Mouse (Mus musculus) large intestine, adult 2 months (tissue): ENCODE measurements around the gene Tgfb3. TPM values are rescaled to one million over a fixed set of nuclear protein-coding genes. Genes with fewer than 3 reads are reported as not detected.

Experiments
- DNase-seq: peaks from one replicate; pipeline ENCODE4 v3.0.0-alpha.2; 2012; ENCODE audit warnings: low read depth, low spot score
- WGBS: fragments of 180-500 bp; shearing (Covaris S2); methylation state at CpG from one replicate; pipeline ENCODE4 v1.1.7; 2018; 5-methylcytosine and 5-hydroxymethylcytosine counted together
- polyA plus RNA-seq: library from polyadenylated mRNA; depleted of rRNA; stranded (reverse); fragments of >200 nt; gene quantifications from 2 replicates; pipeline ENCODE4 v1.2.3, GENCODE M21; 2012; rRNA removed

Tgfb3 gene
- polyA plus RNA-seq: 5.8 and 7.0 TPM in 2 replicates

- DNase-seq: no peak
- WGBS: 5% methylated on average over 25 of the region's 25 CpGs
Measured at GRCm38 (mm10) chr12:86078553-86079201, at the start of gene Tgfb3. Gene Tgfb3 (minus strand): TSS chr12:86079041.

- no peak for DNase-seq
- 41% methylated on average over 6 of the region's 6 CpGs for WGBS
Measured at GRCm38 (mm10) chr12:86128122-86128521, 49.3 kb upstream of the Tgfb3 start.

DNA sequence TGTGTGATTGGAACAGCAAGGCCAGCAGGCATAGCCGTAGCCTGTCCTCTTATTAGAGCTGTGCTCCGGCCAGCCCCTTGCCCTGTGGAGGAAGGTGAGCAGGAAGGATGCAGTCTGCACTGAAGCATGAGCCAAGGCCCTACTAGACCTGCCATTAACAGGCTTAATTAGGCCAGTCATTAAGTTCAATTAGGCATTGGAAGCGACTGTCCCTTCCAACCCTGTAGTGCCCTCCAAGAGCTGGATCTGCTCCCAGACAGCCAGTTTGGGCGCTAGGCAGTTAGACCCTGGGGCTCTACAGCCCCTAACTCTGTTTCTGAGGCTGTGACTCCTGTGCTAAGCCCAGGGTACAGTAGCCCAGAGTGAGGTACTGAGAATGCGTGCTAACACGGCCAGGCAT, 45.2 kb upstream of the Tgfb3 start:
- 85% methylated on average over 6 of the region's 6 CpGs for WGBS
- no peak for DNase-seq

DNA sequence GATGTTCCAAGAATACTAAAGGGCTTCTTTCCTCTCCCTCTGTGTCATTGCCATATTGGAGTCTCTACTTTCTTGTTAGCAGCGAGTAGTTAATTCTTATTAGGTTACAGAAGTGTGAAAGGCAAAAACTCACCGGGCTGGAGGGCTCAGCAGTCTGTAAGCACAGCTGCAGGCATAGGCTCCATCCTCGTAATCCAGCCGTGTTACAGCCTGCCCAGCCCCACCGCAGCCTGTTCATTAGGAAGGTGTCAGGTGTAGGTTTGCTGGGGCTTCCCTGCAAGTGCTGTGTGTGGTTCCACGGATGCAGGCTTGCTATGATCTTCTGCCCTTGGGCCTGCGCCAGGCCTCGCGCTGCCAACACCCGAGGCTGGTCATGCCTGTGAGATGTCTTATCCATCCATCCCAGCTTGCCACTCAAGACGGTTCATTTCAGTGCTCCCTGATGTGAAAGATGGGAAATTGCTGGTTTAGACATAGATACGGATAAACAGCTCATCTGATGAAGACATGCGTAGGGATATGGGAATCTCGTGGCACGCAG, 37.5 kb upstream of the Tgfb3 start:
- no peak for DNase-seq
- 80% methylated on average over 15 of the region's 15 CpGs for WGBS

- peak; percentile 10 for DNase-seq
- 95% methylated on average over 2 of the region's 2 CpGs for WGBS
Measured at GRCm38 (mm10) chr12:86110637-86111036, 31.8 kb upstream of the Tgfb3 start.

DNA sequence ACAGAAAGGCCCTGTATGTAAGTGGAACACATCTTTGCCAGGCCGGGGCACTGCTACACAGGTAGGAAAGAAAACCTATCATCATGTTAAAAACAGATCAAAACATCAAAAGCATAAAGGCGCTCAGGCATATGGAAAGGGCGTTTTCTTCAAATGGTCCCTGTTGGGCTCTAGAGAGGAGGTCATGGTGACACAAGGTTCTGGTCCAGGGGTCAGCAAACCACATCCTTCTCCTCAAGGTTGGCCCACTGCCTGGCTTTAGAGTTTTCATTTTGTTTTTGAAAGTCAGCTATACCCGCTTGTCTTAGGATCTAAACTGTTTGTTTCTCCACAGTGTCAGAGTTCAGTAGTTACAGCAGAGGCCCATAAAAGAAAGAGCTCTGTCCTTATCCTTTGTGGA, 30.7 kb upstream of the Tgfb3 start:
- WGBS: 77% methylated on average over 4 of the region's 4 CpGs

GRCm38 (mm10) chr12:86107645-86108044, 28.8 kb upstream of the Tgfb3 start:
- no peak for DNase-seq
- WGBS: 80% methylated on average over 7 of the region's 7 CpGs

More for the DNA sequence above, 30.7 kb upstream of the Tgfb3 start:
- DNase-seq: no peak

GRCm38 (mm10) chr12:86106086-86106485, 27.2 kb upstream of the Tgfb3 start:
- WGBS: 93% methylated on average over 9 of the region's 9 CpGs
- DNase-seq: no peak

GRCm38 (mm10) chr12:86105546-86105945, 26.7 kb upstream of the Tgfb3 start:
- 83% methylated on average over 10 of the region's 10 CpGs for WGBS
- DNase-seq: no peak

DNA sequence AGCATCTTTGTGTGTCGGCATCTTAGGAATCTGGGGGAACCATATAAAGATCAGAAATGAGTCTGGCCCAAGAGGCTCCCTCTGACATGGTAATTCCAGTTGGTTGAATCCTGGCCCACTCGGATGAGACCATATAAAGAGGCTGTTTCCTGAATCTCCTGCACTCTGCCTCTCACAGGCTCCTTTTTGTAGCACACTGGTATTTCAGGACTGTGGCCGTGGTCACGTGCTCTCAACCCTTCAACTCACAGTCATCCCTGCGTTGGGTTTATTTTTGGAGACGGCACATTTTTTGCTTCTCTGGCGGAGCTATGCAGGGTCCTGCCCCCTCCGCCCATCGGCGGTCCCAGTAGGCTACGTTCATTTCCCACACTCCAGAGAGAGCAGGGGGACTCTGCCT, 25.5 kb upstream of the Tgfb3 start:
- no peak for DNase-seq
- 64% methylated on average over 11 of the region's 11 CpGs for WGBS

DNA sequence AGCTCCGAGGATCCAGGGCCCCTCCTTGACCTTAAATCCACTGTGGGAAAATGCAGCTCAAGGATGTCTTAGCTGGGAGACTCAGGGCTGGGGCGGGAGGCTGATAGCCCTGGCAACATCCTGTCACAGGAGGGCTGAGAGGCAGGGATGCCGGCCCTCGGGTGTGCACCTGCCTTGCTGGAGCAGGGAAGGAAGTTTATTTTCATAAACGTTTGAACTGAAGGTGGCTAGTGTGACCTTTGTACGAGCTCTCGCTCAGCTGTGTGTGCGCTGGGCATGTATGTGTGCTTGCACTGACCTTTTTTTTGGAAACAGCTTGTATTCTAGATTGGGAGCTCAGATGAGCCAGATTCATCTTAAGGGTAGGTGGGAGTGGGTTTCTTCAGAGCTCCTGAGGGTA, 25.0 kb upstream of the Tgfb3 start:
- no peak for DNase-seq
- WGBS: 18% methylated on average over 8 of the region's 8 CpGs

DNA sequence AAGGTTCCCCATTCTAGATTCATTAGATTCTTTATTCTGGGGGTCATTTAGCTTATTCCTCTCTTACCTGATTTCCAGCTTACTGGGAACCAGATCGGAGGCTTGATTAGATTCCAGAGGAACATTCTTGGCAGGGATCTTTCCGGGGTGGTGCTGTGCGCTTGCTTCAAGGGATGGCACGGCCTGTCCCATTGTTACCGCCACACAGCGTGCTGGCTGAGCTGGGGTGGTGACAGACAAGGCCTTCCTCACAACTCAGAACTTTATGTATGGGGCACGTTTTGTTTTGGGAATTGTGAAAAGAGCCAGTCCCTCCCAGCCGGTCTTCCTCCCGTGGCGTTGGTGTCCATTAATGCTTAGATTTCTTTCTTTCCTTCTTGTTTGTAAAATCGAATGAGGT, 24.6 kb upstream of the Tgfb3 start:
- DNase-seq: no peak
- 50% methylated on average over 11 of the region's 11 CpGs for WGBS

- WGBS: 80% methylated on average over 8 of the region's 8 CpGs
- no peak for DNase-seq
Measured at GRCm38 (mm10) chr12:86102686-86103085, 23.8 kb upstream of the Tgfb3 start.

DNA sequence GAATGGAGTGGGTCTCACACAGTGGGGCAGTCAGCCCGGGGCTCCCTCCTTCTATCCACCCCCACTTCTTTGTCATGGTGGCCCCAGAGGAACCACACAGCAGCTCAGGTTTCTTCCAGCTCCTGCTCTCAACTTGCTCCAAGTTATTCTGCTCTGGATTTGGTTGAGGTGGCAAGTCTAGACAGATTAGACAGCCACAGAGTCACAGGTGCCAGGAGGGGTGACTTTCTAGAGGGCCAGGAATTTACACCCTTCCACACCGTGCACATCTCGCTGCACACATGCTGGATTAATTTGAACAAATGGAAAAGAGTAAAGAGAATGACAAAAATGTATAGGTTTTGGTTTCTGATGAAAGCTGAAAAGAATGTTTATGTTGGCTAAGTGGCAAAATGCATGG, 21.9 kb upstream of the Tgfb3 start:
- DNase-seq: no peak
- 94% methylated on average over 3 of the region's 3 CpGs for WGBS

DNA sequence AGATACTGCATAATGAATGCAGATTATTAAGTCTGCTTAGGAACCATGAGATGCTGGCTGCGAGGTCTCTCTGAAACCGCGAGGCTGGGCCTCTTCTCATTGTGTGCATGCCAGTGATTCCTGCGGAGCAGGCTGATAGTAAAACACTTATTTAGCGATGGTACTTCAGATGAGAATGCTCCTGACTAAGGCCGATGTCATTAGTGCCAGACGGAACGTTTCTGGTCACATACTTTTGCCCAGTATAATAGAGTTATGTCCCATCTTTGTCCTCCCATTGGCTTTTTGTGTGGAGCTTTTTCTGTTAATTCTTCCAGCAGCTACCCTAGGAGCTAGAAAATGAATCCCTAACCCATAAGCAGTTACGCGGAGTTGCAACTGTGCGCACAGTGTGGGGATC, 18.9 kb upstream of the Tgfb3 start:
- no peak for DNase-seq
- 79% methylated on average over 11 of the region's 11 CpGs for whole genome bisulfite sequencing

- DNase-seq: no peak
- 82% methylated on average over 4 of the region's 4 CpGs for WGBS
Measured at GRCm38 (mm10) chr12:86095806-86096205, 17.0 kb upstream of the Tgfb3 start.

DNA sequence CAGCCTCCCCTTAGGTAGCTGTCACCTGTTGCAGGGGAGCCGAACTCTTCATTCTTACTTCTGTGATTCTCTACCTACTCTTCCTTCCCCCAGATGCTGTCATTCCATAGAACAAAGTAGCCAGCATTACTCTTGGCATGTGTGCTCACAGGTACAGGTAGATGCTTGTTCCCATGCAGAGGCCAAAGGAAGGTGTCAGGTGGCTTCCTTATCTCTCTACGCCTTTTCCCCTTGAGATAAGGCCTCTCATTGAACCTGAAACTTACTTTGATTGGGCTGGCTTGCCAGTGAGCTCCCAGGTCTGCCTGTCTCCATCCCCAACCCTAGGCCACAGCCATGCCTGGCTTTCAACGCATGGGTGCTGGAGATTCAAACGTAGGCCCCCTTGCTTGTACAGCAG, 15.2 kb upstream of the Tgfb3 start:
- 80% methylated on average over 4 of the region's 4 CpGs for WGBS
- DNase-seq: no peak

- DNase-seq: no peak
- 70% methylated on average over 18 of the region's 18 CpGs for WGBS
Measured at GRCm38 (mm10) chr12:86091601-86092132, 12.8 kb upstream of the Tgfb3 start.

DNA sequence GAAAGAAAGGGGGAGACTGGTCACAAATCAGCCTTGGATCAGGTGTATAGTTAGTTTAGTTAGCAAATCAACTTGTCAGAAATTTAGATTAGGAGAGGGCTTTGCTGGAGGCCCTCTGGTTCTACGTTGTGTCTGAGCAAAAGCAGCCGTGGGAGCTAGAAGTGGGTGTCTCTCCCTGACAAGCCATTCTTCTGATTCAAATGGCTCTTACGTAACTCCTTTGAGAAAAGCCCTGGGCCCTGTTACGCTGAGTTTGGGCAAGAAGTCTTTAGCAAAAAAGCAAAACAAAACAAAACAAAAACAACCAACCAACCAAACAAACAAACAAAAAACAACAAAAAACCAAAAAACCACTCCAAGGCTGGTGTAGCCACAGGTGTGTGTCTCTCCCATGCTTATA, 11.9 kb upstream of the Tgfb3 start:
- no peak for DNase-seq
- WGBS: 92% methylated on average over 4 of the region's 4 CpGs

- no peak for DNase-seq
- WGBS: 76% methylated on average over 7 of the region's 7 CpGs
Measured at GRCm38 (mm10) chr12:86088042-86088441, 9.2 kb upstream of the Tgfb3 start.

- no peak for DNase-seq
- WGBS: 70% methylated on average over 8 of the region's 8 CpGs
Measured at GRCm38 (mm10) chr12:86086550-86086949, 7.7 kb upstream of the Tgfb3 start.

GRCm38 (mm10) chr12:86085873-86086272, 7.0 kb upstream of the Tgfb3 start:
- no peak for DNase-seq

More at GRCm38 (mm10) chr12:86085873-86086272, 7.0 kb upstream of the Tgfb3 start:
- WGBS: 86% methylated on average over 7 of the region's 7 CpGs
